Mouse (Mus musculus): ENCODE data around the gene Slc22a15. TPM values are rescaled to one million over a fixed set of nuclear protein-coding genes. Genes with fewer than 3 reads are reported as not detected.

Gene Slc22a15
- total RNA-seq, 1 experiment = 0.76 TPM

- Histone ChIP-seq H3K9me3 (ENCODE audit: control insufficient read depth, insufficient read depth, low read depth, low read length) (no peaks in the 10 kb centered on the region), H3K36me3 (ENCODE audit: control insufficient read depth, insufficient read depth, low read length, poor library complexity, severe bottlenecking) (no peaks in the 10 kb centered on the region), H3K4me1 (ENCODE audit: control insufficient read depth in 2 of 2, insufficient read depth in 2 of 2, low read length in 2 of 2, poor library complexity in 1 of 2) (no peaks in the 10 kb centered on the region), H3K9ac (ENCODE audit: insufficient read depth, low read depth, low read length, poor library complexity, severe bottlenecking) (no peak overlapping the region), H3K27ac (ENCODE audit: insufficient read depth, low read depth, low read length, poor library complexity, severe bottlenecking) (no peak overlapping the region), H3K4me3 (ENCODE audit: insufficient read depth in 1 of 2, low read depth in 1 of 2, low read length in 2 of 2, poor library complexity in 1 of 2, severe bottlenecking in 1 of 2) (no peak overlapping the region)
- TF ChIP-seq CHD2 (IDR thresholded peaks at IDR 0.05; ENCODE audit: low read depth, low read length) = no peak
- TF ChIP-seq HCFC1 (IDR thresholded peaks at IDR 0.05; ENCODE audit: borderline replicate concordance, insufficient read depth, low read length) = no peak
- no peak for TF ChIP-seq ZNF384 (IDR thresholded peaks at IDR 0.05; ENCODE audit: low read depth, low read length)
- TF ChIP-seq ZC3H11A (IDR thresholded peaks at IDR 0.05; ENCODE audit: borderline replicate concordance, low read depth, low read length) = no peak
- TF ChIP-seq MAFK (IDR thresholded peaks at IDR 0.05; ENCODE audit: insufficient read depth, low read depth, low read length) = no peak
- DNase-seq (ENCODE audit: low read depth, low spot score) = no peak
- in situ Hi-C loops (cut with MboI; ENCODE audit: low sequenced_read_pairs in 2 of 2, unreplicated experiment in 2 of 2) = no loop called here
These were observed 37.0 kb upstream of the Slc22a15 start for GRCm38 (mm10) chr3:101961146-101961835.

GRCm38 (mm10) chr3:101958047-101958446 lies 33.8 kb upstream of the Slc22a15 start:
- TF ChIP-seq CHD2 (IDR thresholded peaks at IDR 0.05; ENCODE audit: low read depth, low read length) = no peak
- no peak for TF ChIP-seq MAFK (IDR thresholded peaks at IDR 0.05; ENCODE audit: insufficient read depth, low read depth, low read length)
- no peak for TF ChIP-seq HCFC1 (IDR thresholded peaks at IDR 0.05; ENCODE audit: borderline replicate concordance, insufficient read depth, low read length)
- TF ChIP-seq ZNF384 (IDR thresholded peaks at IDR 0.05; ENCODE audit: low read depth, low read length) = no peak
- no peak for TF ChIP-seq ZC3H11A (IDR thresholded peaks at IDR 0.05; ENCODE audit: borderline replicate concordance, low read depth, low read length)
- Histone ChIP-seq H3K36me3 (ENCODE audit: control insufficient read depth, insufficient read depth, low read length, poor library complexity, severe bottlenecking) (no peaks in the 10 kb centered on the region), H3K4me1 (ENCODE audit: control insufficient read depth in 2 of 2, insufficient read depth in 2 of 2, low read length in 2 of 2, poor library complexity in 1 of 2) (no peaks in the 10 kb centered on the region), H3K27ac (ENCODE audit: insufficient read depth, low read depth, low read length, poor library complexity, severe bottlenecking) (no peak overlapping the region), H3K9ac (ENCODE audit: insufficient read depth, low read depth, low read length, poor library complexity, severe bottlenecking) (no peak overlapping the region), H3K4me3 (ENCODE audit: insufficient read depth in 1 of 2, low read depth in 1 of 2, low read length in 2 of 2, poor library complexity in 1 of 2, severe bottlenecking in 1 of 2) (no peak overlapping the region), H3K9me3 (ENCODE audit: control insufficient read depth, insufficient read depth, low read depth, low read length) (no peaks in the 10 kb centered on the region)
- in situ Hi-C loops (cut with MboI; ENCODE audit: low sequenced_read_pairs in 2 of 2, unreplicated experiment in 2 of 2) = no loop called here
- no peak for DNase-seq (ENCODE audit: low read depth, low spot score)

GRCm38 (mm10) chr3:101953506-101953905 lies 29.3 kb upstream of the Slc22a15 start:
- H3K4me1 ChIP-seq (ENCODE audit: control insufficient read depth in 2 of 2, insufficient read depth in 2 of 2, low read length in 2 of 2, poor library complexity in 1 of 2) = no peaks in the 10 kb centered on the region
- TF ChIP-seq MAFK (IDR thresholded peaks at IDR 0.05; ENCODE audit: insufficient read depth, low read depth, low read length) = no peak
- no peak for TF ChIP-seq CHD2 (IDR thresholded peaks at IDR 0.05; ENCODE audit: low read depth, low read length)
- TF ChIP-seq ZC3H11A (IDR thresholded peaks at IDR 0.05; ENCODE audit: borderline replicate concordance, low read depth, low read length) = no peak
- no peak for TF ChIP-seq ZNF384 (IDR thresholded peaks at IDR 0.05; ENCODE audit: low read depth, low read length)
- no peak for TF ChIP-seq HCFC1 (IDR thresholded peaks at IDR 0.05; ENCODE audit: borderline replicate concordance, insufficient read depth, low read length)
- H3K36me3 ChIP-seq (ENCODE audit: control insufficient read depth, insufficient read depth, low read length, poor library complexity, severe bottlenecking) = no peaks in the 10 kb centered on the region
- in situ Hi-C loops (cut with MboI; ENCODE audit: low sequenced_read_pairs in 2 of 2, unreplicated experiment in 2 of 2) = no loop called here
- H3K9me3 ChIP-seq (ENCODE audit: control insufficient read depth, insufficient read depth, low read depth, low read length) = no peaks in the 10 kb centered on the region
- H3K9ac ChIP-seq (ENCODE audit: insufficient read depth, low read depth, low read length, poor library complexity, severe bottlenecking) = no peak overlapping the region
- H3K4me3 ChIP-seq (ENCODE audit: insufficient read depth in 1 of 2, low read depth in 1 of 2, low read length in 2 of 2, poor library complexity in 1 of 2, severe bottlenecking in 1 of 2) = no peak overlapping the region
- no peak for DNase-seq (ENCODE audit: low read depth, low spot score)
- no peak overlapping the region for H3K27ac ChIP-seq (ENCODE audit: insufficient read depth, low read depth, low read length, poor library complexity, severe bottlenecking)

- Histone ChIP-seq H3K27ac (ENCODE audit: insufficient read depth, low read depth, low read length, poor library complexity, severe bottlenecking) (no peak overlapping the region), H3K36me3 (ENCODE audit: control insufficient read depth, insufficient read depth, low read length, poor library complexity, severe bottlenecking) (no peaks in the 10 kb centered on the region), H3K4me3 (ENCODE audit: insufficient read depth in 1 of 2, low read depth in 1 of 2, low read length in 2 of 2, poor library complexity in 1 of 2, severe bottlenecking in 1 of 2) (no peak overlapping the region), H3K9ac (ENCODE audit: insufficient read depth, low read depth, low read length, poor library complexity, severe bottlenecking) (no peak overlapping the region), H3K4me1 (ENCODE audit: control insufficient read depth in 2 of 2, insufficient read depth in 2 of 2, low read length in 2 of 2, poor library complexity in 1 of 2) (no peaks in the 10 kb centered on the region), H3K9me3 (ENCODE audit: control insufficient read depth, insufficient read depth, low read depth, low read length) (no peaks in the 10 kb centered on the region)
- DNase-seq (ENCODE audit: low read depth, low spot score) = no peak
- TF ChIP-seq HCFC1 (IDR thresholded peaks at IDR 0.05; ENCODE audit: borderline replicate concordance, insufficient read depth, low read length) (no peak), ZNF384 (IDR thresholded peaks at IDR 0.05; ENCODE audit: low read depth, low read length) (no peak), MAFK (IDR thresholded peaks at IDR 0.05; ENCODE audit: insufficient read depth, low read depth, low read length) (no peak), CHD2 (IDR thresholded peaks at IDR 0.05; ENCODE audit: low read depth, low read length) (no peak), ZC3H11A (IDR thresholded peaks at IDR 0.05; ENCODE audit: borderline replicate concordance, low read depth, low read length) (no peak)
- in situ Hi-C loops (cut with MboI; ENCODE audit: low sequenced_read_pairs in 2 of 2, unreplicated experiment in 2 of 2) = no loop called here
These were observed 28.3 kb upstream of the Slc22a15 start for GRCm38 (mm10) chr3:101952577-101952976.
